Mouse (Mus musculus) heart, postnatal 0 days (tissue): ENCODE results near the gene Bcl6b.

Experiments
- CTCF ChIP-seq: IDR thresholded peaks from 2 replicates; pipeline ENCODE4 v1.5.1; 2016; ENCODE audit warnings: antibody characterized with exemption, control low read depth, low read depth
- EP300 ChIP-seq: IDR thresholded peaks from 2 replicates; pipeline ENCODE4 v1.6.1; 2016; ENCODE audit warnings: antibody characterized with exemption, low read depth

- TF ChIP-seq CTCF (no peak), EP300 (no peak)
These were observed 51.3 kb downstream of the Bcl6b start for GRCm38 (mm10) chr11:70178311-70178710.
